Mouse (Mus musculus): ENCODE measurements around the gene Kctd11. TPM values are rescaled to one million over a fixed set of nuclear protein-coding genes. Genes with fewer than 3 reads are reported as not detected.

Gene Kctd11
- polyA plus RNA-seq, 1 experiment from 2014 or later = 0.89 TPM

DNA sequence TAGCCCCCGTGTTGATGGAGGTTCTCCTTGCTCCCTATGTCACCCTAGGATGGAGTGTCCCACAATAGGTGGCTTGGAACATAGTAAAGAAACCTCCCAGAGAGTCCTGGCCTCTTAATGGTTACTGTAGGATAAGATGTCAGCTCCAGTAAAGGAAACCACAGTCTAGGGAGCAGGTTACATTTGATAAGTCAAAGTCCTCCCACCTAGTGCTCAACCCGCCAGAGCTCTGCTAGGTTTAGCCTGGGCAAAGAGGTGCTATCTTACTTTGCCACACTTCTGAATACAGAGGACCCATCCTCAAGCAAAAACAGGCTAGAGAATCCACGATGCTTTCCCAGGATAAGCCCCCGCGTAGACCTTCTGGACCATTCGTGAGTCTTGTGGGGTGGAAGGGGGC is 2.3 kb downstream of the Kctd11 start:
- 0 out of 2 replicates have a peak, but pooled peaks cover 4% of the 10 kb centered on the region for H3K27me3 ChIP-seq
- no peaks in the 10 kb centered on the region for H3K9me3 ChIP-seq (replicated peaks)
- H3K9ac ChIP-seq = peak overlapping the region; percentile 75
- peak overlapping the region; percentile 97 for H3K4me2 ChIP-seq
- WGBS (ENCODE audit: insufficient replicate concordance) = 25% methylated on average over 6 of the region's 6 CpGs
- H3K4me3 ChIP-seq (replicated peaks) = peak overlapping the region; percentile 66; the same call in 1 of the 2 replicates
- DNase-seq (peak; percentile 55), ATAC-seq (ENCODE audit: low read depth) (peak; percentile 69)
- peak overlapping the region; percentile 85 for H3K27ac ChIP-seq
- no peaks in the 10 kb centered on the region for H3K36me3 ChIP-seq
- H3K4me1 ChIP-seq (replicated peaks) = peaks cover 88% of the 10 kb centered on the region

DNA sequence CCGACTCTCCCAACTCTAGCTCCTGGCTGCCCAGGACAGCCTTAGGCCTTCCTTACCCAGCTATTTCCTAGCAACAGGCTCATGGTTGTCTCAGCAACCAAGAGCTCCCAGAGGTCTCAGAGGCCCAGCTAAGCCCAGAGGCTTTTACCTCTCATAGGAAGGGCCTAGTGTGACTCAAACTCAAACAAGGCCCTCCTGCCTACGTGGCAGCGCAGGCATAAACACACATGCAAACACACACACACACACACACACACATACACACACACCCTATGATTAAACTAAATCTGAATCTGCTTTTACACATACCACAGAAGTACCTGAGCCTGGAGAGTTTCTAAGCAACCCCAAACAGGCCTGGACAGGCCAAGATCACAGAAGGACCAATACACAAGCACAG is 2.8 kb downstream of the Kctd11 start:
- peak overlapping the region; percentile 97 for H3K4me2 ChIP-seq
- 0 out of 2 replicates have a peak overlapping the region, but pooled peaks have one; percentile 1 for H3K4me3 ChIP-seq (replicated peaks)
- WGBS (ENCODE audit: insufficient replicate concordance) = 77% methylated on average over 3 of the region's 3 CpGs
- H3K9me3 ChIP-seq (replicated peaks) = no peaks in the 10 kb centered on the region
- H3K9ac ChIP-seq = peak overlapping the region; percentile 75
- DNase-seq (no peak), ATAC-seq (ENCODE audit: low read depth) (no peak)
- H3K27me3 ChIP-seq = 0 out of 2 replicates have a peak, but pooled peaks cover 4% of the 10 kb centered on the region
- H3K36me3 ChIP-seq = no peaks in the 10 kb centered on the region
- peaks cover 82% of the 10 kb centered on the region for H3K4me1 ChIP-seq (replicated peaks)
- peak overlapping the region; percentile 85 for H3K27ac ChIP-seq

DNA sequence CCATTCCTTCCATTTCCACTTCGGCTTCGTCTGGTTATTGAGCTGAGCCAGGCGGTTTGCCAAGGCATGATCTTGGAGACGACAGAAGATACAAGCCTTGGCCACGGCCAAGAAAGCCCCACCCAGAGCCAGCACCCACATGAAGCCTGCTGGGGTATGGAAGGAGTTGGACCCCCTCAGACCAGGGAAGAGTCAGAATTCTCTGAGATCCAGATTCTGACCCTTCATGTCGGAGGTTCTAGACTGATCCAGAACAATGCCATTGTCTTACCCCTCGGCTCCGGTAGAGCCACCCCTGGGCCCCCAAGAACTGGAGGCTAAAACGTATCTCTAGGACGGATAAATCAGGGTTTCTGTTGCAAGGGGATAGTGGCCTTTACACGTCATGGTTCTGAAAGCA is 3.3 kb downstream of the Kctd11 start, which contains the start of gene Tmem95:
Gene Tmem95 (minus strand): TSS at position 141 of the 400 bp plus-strand sequence.
- Histone ChIP-seq H3K27ac (peak within 1 kb of the TSS; percentile 85), H3K4me1 (replicated peaks) (peaks cover 82% of the 10 kb centered on the region), H3K9ac (peak within 1 kb of the TSS; percentile 75), H3K27me3 (0 out of 2 replicates have a peak, but pooled peaks cover 4% of the 10 kb centered on the region), H3K4me3 (replicated peaks) (peak within 1 kb of the TSS; percentile 18; the same call in 1 of the 2 replicates), H3K36me3 (no peaks in the 10 kb centered on the region), H3K4me2 (peak within 1 kb of the TSS; percentile 97), H3K9me3 (replicated peaks) (no peaks in the 10 kb centered on the region)
- DNase-seq = no peak
- ATAC-seq (ENCODE audit: low read depth) = no peak
- 76% methylated on average over 11 of the region's 11 CpGs for WGBS (ENCODE audit: insufficient replicate concordance)

- Histone ChIP-seq H3K36me3 (no peaks in the 10 kb centered on the region), H3K27me3 (0 out of 2 replicates have a peak, but pooled peaks cover 3% of the 10 kb centered on the region), H3K27ac (peak overlapping the region; percentile 24; the same call in 1 of the 2 replicates), H3K9me3 (replicated peaks) (no peaks in the 10 kb centered on the region), H3K4me2 (peak overlapping the region; percentile 44), H3K4me1 (replicated peaks) (peaks cover 78% of the 10 kb centered on the region), H3K9ac (peak overlapping the region; percentile 42; the same call in 1 of the 2 replicates), H3K4me3 (replicated peaks) (peak overlapping the region; percentile 18; the same call in 1 of the 2 replicates)
- peak; percentile 82 for DNase-seq
- WGBS (ENCODE audit: insufficient replicate concordance) = 1% methylated on average over 12 of the region's 12 CpGs
- peak; percentile 21; the same call in 1 of the 2 replicates for ATAC-seq (ENCODE audit: low read depth)
These were observed 4.3 kb downstream of the Kctd11 start for GRCm38 (mm10) chr11:69876867-69877266.

DNA sequence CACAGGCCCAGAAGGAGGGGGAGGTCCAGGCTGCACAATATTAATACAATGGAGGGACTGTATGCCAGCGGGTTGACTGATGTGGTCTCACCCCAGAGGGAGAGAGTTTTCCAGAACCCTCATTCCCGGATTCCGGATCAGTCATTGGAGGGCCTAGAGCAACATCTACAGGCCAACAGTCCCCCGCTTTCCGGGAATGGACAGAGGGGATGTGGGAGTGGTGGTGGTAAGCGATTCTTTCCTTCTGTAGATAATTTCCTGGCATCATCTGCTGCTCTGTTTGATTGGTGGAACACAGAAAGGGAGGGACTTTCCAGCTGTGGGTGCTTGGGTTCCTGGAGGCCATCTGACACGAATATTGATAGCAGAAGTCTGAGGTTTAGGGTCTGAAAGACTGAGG is 5.0 kb downstream of the Kctd11 start:
- 35% methylated on average over 7 of the region's 7 CpGs for WGBS (ENCODE audit: insufficient replicate concordance)
- ATAC-seq (ENCODE audit: low read depth) (no peak), DNase-seq (no peak)
- H3K4me3 ChIP-seq (replicated peaks) = no peak overlapping the region
- H3K4me1 ChIP-seq (replicated peaks) = peaks cover 71% of the 10 kb centered on the region
- no peaks in the 10 kb centered on the region for H3K9me3 ChIP-seq (replicated peaks)
- H3K9ac ChIP-seq = 0 out of 2 replicates have a peak overlapping the region, but pooled peaks have one; percentile 6
- H3K36me3 ChIP-seq = no peaks in the 10 kb centered on the region
- peak overlapping the region; percentile 60; the same call in 1 of the 2 replicates for H3K27ac ChIP-seq
- peak overlapping the region; percentile 44; the same call in 1 of the 2 replicates for H3K4me2 ChIP-seq
- H3K27me3 ChIP-seq = no peaks in the 10 kb centered on the region

DNA sequence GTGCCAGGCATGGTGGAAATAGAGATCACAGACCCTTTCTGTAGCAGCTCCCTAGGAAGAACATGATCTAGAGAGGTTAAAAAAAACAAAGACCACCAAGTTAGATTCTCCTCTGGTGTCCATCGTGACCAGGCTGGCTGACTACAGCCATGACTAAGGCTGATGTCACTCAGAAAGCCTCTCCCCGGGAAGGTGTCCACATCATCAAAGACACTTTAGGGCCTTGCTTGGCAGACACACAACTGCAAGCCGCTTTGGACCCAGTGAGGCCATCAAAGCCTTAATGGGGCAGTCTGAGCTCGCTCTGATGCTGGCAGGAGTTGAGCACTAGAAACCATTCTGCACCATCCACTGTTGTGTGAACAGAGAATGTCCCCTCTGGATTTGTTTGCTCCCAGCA is 8.8 kb downstream of the Kctd11 start:
- WGBS (ENCODE audit: insufficient replicate concordance) = 74% methylated on average over 4 of the region's 4 CpGs
- Histone ChIP-seq H3K27ac (0 out of 2 replicates have a peak overlapping the region, but pooled peaks have one; percentile 16), H3K4me3 (replicated peaks) (no peak overlapping the region), H3K9ac (no peak overlapping the region), H3K9me3 (replicated peaks) (no peaks in the 10 kb centered on the region), H3K27me3 (no peaks in the 10 kb centered on the region), H3K4me1 (replicated peaks) (peaks cover 48% of the 10 kb centered on the region), H3K36me3 (no peaks in the 10 kb centered on the region), H3K4me2 (no peak overlapping the region)
- ATAC-seq (ENCODE audit: low read depth) (no peak), DNase-seq (no peak)

- no peaks in the 10 kb centered on the region for H3K36me3 ChIP-seq
- no peaks in the 10 kb centered on the region for H3K27me3 ChIP-seq
- H3K4me2 ChIP-seq = no peak overlapping the region
- no peaks in the 10 kb centered on the region for H3K9me3 ChIP-seq (replicated peaks)
- H3K4me3 ChIP-seq (replicated peaks) = no peak overlapping the region
- ATAC-seq (ENCODE audit: low read depth) = no peak
- WGBS (ENCODE audit: insufficient replicate concordance) = 80% methylated on average over 7 of the region's 7 CpGs
- peaks cover 48% of the 10 kb centered on the region for H3K4me1 ChIP-seq (replicated peaks)
- H3K9ac ChIP-seq = no peak overlapping the region
- H3K27ac ChIP-seq = no peak overlapping the region
- DNase-seq = no peak
These were observed 9.4 kb downstream of the Kctd11 start for GRCm38 (mm10) chr11:69871822-69872221.

DNA sequence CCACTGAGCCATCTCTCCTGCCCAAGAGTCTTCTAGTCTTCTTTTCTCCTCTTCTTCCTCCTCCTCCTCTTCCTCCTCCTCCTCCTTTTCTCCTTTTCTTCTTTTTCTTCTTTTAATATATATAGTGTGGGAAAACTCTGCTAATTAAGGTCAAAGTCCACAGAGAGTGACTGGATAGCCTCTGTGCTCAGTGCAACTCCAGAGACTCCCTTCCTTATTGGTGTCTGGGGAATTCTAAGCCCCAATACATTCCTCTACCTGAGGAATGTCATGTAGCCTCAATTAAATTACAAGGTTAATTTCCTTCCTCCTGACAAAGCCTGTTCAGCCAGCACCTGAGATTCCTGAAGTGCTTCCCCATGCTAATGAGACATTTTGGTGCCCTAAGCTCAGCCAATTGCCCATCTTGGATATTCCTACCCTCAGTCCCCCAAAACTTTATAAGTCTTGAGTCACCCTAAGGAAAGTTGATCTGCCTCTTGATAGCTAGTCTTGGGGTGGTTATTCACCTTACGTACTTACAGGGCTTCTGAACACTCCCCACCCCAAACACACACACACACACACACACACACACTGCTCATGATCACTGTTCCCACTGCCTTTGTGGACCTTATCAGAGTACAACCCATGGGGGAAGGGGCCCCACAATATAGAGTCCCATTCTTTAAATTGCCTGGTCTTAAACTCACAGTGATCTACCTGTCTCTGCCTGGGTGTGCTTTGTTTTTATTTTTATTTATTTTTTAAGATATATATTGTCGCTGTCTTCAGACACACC is 10.7 kb downstream of the Kctd11 start:
- no peaks in the 10 kb centered on the region for H3K9me3 ChIP-seq (replicated peaks)
- no peak overlapping the region for H3K4me2 ChIP-seq
- H3K4me3 ChIP-seq (replicated peaks) = no peak overlapping the region
- no peak overlapping the region; the same call in 1 of the 2 replicates for H3K27ac ChIP-seq
- H3K9ac ChIP-seq = no peak overlapping the region
- H3K36me3 ChIP-seq = no peaks in the 10 kb centered on the region
- DNase-seq (no peak), ATAC-seq (ENCODE audit: low read depth) (peak; percentile 58; the same call in 1 of the 2 replicates)
- peaks cover 44% of the 10 kb centered on the region for H3K4me1 ChIP-seq (replicated peaks)
- 56% methylated on average over 2 of the region's 2 CpGs for WGBS (ENCODE audit: insufficient replicate concordance)
- no peaks in the 10 kb centered on the region for H3K27me3 ChIP-seq

DNA sequence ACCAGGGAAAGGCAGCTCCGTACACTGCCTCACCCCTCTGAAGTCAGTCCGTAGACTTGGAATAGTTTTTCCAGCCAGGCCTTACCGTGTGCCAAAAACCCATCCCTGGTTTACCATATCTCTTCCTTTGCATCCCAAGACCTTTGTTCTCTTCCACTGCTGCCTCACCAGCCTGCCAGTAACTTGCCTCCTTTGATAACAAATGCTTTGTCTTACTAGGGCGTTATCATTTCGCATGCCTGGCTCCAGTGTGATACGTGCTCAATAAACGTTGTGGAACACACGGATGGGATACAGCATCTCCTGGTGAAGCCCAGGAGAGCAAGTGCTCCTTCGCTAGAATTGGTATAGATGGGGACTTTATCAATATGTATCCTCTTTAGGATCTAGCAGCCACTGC is 13.9 kb downstream of the Kctd11 start:
- Histone ChIP-seq H3K4me2 (no peak overlapping the region), H3K9ac (peak overlapping the region; percentile 23; the same call in 1 of the 2 replicates), H3K27me3 (no peaks in the 10 kb centered on the region), H3K4me3 (replicated peaks) (no peak overlapping the region), H3K27ac (no peak overlapping the region; the same call in 1 of the 2 replicates), H3K9me3 (replicated peaks) (no peaks in the 10 kb centered on the region), H3K36me3 (no peaks in the 10 kb centered on the region), H3K4me1 (replicated peaks) (peaks cover 57% of the 10 kb centered on the region)
- ATAC-seq (ENCODE audit: low read depth) = peak; percentile 63
- WGBS (ENCODE audit: insufficient replicate concordance) = 33% methylated on average over 9 of the region's 9 CpGs
- no peak for DNase-seq

DNA sequence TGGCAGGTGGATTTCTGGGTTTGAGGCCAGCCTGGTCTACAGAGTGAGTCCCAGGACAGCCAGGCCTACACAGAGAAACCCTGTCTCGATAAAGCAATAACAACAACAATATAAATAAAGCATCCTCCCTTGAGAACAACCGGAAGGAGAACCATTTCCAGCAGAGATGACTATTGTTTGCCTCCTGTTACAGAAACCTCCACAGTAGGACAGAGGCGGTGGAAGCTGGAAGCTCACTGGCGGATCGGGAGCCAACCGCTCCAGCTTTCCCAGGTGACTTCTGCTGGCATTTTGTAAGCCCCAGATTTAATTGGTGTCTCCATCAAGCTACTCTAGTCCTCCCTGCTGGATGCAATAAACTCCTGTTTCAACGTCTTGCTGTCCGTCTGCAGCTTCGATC is 15.6 kb downstream of the Kctd11 start:
- Histone ChIP-seq H3K27ac (peak overlapping the region; percentile 89), H3K27me3 (no peaks in the 10 kb centered on the region)
- 87% methylated on average over 9 of the region's 9 CpGs for WGBS (ENCODE audit: insufficient replicate concordance)

DNA sequence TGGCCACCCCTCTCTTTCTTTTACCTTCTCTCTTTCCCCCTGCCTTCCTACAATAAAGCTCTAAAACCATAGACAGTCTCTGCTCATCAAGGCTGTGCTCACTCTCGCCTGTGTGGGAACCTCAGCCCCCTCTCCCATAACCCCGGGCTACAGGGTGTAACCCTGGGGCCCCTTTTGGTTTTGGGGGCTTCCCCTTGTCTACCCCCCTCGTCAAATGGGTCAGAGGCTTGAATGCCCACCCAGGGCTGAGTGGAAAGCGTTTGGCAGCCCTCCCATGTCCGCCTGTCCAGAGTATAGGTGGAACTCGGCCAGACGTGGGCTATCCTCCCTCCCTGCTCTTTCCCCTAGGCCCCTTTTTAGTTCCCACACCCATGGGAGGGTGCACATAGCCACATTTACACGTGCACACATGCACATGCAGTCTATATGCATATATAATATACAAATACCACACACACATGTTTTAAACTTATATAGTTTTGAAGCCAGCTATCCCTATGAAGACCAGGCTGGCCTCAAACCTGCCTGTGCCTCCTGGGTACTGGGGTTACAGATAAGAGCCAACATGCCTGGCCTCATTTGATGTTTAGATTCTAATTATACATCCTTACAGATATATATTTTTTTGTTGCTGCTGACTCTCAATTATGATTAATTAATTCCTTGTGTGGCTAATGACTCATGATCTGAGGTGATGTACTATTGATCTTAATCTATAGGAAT is 16.9 kb downstream of the Kctd11 start:
- peaks cover 6% of the 10 kb centered on the region for H3K27me3 ChIP-seq
- peak overlapping the region; percentile 56 for H3K4me2 ChIP-seq
- H3K9ac ChIP-seq = peak overlapping the region; percentile 74
- no peaks in the 10 kb centered on the region for H3K9me3 ChIP-seq (replicated peaks)
- WGBS (ENCODE audit: insufficient replicate concordance) = 24% methylated on average over 8 of the region's 8 CpGs
- peaks cover 49% of the 10 kb centered on the region for H3K4me1 ChIP-seq (replicated peaks)
- H3K36me3 ChIP-seq = no peaks in the 10 kb centered on the region
- H3K27ac ChIP-seq = peak overlapping the region; percentile 89
- no peak overlapping the region for H3K4me3 ChIP-seq (replicated peaks)
- ATAC-seq (ENCODE audit: low read depth) = peak; percentile 60
- no peak for DNase-seq

More for the DNA sequence above, 15.6 kb downstream of the Kctd11 start:
- no peak overlapping the region for H3K4me2 ChIP-seq
- H3K36me3 ChIP-seq = no peaks in the 10 kb centered on the region
- H3K4me3 ChIP-seq (replicated peaks) = no peak overlapping the region
- ATAC-seq (ENCODE audit: low read depth) = no peak
- H3K4me1 ChIP-seq (replicated peaks) = peaks cover 52% of the 10 kb centered on the region
- no peak overlapping the region for H3K9ac ChIP-seq
- H3K9me3 ChIP-seq (replicated peaks) = no peaks in the 10 kb centered on the region
- DNase-seq = no peak

All from liver, embryonic 13.5 days (tissue).